Mouse (Mus musculus) urinary bladder, postnatal 36 days (tissue): ENCODE results near the gene Il17rb.

Experiments used
- DNase-seq, 2 experiments: peaks; one replicate each; pipeline ENCODE4 v3.0.0; 2022; ENCODE audit warnings: low spot score in 2 of 2, mixed read lengths in 1 of 2

Gene Il17rb

DNA sequence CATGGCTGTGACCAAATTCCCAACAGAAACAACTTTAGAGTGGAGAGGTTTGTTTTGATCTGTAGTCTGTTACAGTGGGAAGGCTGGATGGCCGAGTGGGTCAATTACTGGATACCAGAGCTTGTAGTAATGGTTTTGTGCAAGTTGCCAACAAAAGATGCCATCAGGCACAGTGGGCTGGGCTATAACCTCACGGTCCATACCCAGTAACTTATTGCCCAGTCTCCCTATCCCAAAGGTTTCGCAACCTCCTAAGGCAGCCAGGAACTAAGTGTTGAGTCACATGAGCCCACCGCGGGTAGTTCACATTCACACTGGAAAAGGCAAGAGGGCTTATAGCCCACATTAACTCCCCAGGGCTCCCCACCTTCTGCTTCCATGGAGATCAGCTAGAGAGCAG, 8.0 kb upstream of the Il17rb start:
- DNase-seq = no peak

DNA sequence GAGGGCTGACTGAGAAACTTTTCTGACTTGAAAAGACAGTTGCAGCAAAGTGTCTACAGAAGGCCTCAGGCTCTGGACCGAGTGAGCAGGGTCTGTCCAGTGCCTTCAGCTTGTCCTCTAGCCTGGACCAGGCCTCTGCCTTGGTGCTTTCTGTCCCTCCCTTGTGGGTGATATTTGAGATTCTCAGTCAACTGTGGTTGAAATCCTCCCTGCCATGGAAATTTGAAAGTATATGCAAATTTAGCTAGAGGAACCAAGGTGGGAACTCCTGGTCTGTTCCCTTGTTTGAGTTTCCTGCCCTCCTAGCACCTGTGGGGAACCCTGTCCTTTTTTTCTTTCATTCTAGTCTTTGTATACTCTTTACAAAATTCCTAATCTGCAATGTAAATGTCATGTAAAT, 6.3 kb upstream of the Il17rb start:
- DNase-seq = no peak

GRCm38 (mm10) chr14:30014487-30014886, 5.8 kb upstream of the Il17rb start:
- DNase-seq = no peak

DNA sequence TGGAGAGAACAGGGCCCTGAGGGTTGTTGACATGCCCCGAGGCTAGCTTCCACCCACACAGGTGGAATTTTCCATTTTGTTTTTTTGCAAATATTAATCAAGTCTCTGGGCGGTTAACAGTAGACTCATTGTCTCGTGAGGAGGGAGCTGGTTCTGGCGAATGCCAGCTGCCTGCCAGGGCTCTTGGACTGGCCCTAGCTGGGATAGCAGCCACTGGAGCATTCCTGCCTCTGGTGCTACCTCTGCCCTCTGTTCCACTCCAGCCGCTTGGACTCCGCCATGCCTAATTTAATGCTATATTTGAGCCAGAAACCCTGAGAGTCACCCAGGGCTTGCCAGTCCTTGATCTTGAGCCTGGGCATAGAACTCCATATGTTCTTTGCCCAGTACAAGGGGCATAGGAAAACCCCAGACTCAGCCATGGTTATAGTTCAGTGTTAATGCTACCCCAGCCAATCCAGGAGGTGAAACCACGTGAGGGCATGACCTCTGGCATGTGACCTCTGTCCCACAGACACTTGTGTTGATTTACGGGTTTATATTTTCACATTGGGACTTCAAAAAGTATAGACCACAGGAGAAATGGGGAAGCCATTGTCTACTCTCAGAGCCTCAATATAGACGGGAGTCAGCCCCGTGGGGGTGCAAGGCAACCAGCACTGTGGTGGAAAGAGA, 3.3 kb upstream of the Il17rb start:
- peak in 1 of 2 experiments; percentile 25 for DNase-seq

GRCm38 (mm10) chr14:30009864-30010560, 1.3 kb upstream of the Il17rb start:
- DNase-seq = peak; percentile 23 to 73

GRCm38 (mm10) chr14:29999475-29999811, 9.3 kb downstream of the Il17rb start:
- no peak for DNase-seq

DNA sequence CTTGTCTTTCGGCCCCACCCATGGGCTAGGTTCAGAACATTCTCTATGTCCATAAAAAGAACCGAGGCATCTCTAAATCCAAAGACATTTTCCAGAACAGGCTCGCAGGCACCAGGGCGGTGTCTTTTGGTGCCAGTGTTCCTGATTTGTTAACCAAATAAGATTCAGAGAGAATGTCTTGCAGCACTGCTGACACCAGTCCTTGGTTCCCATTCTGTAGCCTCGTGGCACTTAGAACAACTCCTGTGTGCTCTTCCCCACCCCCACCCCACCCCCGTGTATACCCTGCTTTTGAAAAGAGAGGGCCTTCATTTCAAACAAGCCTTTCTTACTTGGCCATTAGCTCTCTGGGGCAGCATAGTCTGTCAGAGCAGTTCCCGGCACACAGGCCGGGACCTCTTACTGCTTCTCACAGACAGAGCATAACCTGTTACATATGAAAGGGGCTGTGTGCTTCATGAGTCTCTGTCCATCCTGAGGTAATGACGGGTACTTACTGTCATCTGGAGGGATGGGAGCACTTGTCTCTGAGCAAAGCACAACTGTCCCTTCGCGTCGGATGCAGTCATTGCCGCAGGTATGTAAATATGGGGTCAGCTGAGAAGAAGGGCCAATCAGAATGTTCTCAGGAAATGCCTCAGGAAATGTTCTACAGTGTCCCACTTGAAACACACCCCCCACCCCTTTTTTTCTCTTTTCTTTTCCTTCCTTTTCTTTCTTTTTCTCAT, 9.8 kb downstream of the Il17rb start:
- no peak for DNase-seq

DNA sequence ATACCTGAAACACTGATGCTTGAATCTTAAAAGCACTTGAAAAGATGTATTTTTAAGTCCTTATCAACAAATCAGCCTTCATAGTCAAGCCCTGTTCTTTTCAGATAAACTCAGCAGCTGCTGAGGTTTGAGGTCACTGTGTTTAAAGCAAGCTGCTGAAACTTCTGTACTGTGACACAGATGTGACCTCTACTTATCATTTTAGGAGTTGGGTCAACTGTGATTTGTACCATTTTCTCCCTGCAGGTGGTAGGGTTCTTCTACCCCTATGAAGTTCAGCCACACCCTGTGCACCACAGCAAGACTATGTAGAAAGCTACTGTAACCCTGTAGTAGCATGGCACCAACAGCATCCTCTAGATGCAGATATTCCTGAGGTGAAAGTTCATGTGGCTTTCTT, 11.4 kb downstream of the Il17rb start:
- DNase-seq = no peak

- no peak for DNase-seq
These were observed 12.5 kb downstream of the Il17rb start for GRCm38 (mm10) chr14:29996000-29996751.

- DNase-seq = no peak
These were observed 13.7 kb downstream of the Il17rb start for GRCm38 (mm10) chr14:29994976-29995375.

- DNase-seq = no peak
These were observed 20.4 kb downstream of the Il17rb start for GRCm38 (mm10) chr14:29988337-29988736.

DNA sequence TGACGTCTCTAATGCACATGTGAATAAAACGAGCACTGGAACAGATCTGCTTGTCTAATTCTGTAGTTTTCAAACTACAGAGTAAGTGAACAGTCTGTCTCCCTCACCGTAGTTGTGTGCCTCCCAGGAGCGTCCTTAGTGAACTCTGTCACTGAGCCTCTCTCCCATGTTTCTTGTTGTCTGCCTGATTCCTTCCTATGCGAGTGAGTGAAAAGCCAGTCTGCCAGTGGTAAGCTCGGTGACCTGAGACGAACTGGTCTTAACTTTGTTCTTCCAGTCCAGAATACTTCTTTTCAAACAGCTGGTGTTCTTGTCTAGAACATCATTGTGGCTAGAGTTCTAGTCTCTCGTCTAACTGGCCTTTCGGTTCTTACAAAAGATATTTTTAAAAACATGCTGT, 21.0 kb downstream of the Il17rb start:
- DNase-seq = no peak

DNA sequence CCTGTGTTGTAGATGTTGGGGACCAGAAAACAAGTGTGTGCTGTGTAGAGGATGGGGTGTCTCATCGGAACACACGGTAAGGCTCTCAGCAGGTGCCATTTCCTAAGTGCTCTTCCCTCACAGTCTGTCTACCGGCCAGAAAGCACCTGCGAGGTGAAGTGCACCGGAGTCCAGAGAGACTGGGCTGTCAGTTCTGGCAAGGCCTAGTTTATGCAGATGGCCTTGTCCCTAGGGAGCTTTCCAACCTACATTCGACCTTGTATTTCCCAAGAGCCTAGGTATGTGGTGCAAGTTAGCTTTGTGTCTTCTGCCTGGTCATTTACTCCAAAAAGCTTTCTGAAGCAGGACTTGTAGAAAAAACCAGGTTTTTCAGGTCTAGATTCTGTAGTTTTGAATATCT, 21.4 kb downstream of the Il17rb start:
- DNase-seq = no peak

DNA sequence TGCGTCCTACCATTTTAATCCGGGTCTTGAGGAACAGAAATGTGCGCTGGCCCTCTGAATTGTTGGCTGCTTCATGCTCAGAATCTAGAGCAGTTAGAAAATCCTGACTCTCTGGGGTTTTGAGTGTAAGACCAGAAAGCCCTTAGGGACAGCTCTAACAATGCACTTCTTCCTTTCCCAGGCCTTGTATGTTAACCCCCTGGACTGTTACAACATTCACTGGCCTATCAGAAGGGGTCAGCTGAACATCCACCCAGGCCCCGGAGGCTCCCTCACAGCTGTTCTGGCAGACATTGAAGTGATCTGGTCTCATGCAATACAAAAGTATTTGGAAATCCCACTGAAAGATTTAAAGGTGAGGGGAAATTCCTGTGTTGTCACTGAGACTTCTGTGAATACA, 22.6 kb downstream of the Il17rb start:
- DNase-seq = no peak

- DNase-seq = no peak
These were observed 28.1 kb downstream of the Il17rb start for GRCm38 (mm10) chr14:29980447-29981205.

GRCm38 (mm10) chr14:29978254-29979204, 30.2 kb downstream of the Il17rb start, which contains the start of gene Actr8:
Gene Actr8, plus strand, starts transcription at chr14:29978337.
- peak; percentile 90 to 94 for DNase-seq

DNA sequence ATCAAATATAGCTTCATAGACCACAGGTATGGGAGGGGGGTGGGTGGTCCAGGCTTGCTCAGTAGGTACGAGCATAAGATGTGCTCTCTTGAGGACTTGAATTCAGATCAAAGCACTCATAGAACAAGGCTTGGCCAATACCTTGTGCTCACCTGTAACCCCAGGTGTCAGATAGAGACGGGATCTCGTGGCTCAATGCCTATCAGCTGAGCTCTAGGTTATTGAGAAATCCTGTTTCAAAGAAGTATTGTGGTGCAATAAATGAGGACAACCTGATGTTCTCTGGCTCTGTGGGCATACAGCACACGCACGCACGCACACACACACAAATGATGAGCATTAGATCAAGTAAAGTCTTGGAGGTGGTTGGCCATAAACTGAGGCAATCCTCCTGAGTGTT, 31.8 kb downstream of the Il17rb start:
- no peak for DNase-seq

DNA sequence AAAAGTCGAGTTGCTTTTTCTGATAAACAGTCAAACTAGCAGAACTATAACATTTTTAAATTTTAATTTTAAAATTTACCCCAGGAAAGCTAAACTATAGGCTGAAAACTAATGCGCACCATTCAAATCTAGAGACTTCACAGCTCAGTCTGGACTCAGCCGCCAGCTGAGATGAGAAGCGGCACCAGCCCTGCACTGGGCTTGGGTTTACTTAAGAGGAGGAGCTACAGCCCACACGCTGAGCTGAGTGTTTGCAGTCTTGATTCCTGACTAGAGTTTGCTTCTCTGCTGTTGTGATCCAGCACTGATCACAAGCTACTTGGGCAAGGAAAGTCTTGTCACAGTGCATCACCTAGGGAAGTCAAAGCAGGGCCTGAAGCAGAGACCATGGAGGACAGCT, 36.7 kb downstream of the Il17rb start:
- no peak for DNase-seq

DNA sequence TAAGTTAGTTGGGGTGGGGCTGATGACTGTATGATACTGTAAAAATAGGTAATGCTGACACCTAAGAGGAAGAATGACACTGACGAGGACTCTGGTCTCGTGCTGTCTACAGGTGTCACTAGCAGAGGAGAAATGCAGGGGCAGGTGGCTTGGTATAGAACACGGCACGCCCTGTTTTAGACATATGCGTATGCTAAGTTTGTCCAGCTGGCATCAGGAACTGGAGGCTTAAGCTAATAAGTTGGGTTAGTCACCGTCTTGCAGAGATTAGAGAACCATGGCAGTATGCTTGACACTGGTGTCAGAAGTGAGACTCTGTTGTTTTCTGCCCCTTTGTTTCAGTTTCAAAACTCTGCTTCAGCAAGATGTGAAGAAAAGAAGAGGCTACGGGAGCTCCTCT, 37.2 kb downstream of the Il17rb start:
- DNase-seq = no peak
